Mouse (Mus musculus) cerebellum, adult 8-10 months (tissue): Measurements from ENCODE around the gene Cfl1.

Experiments used
- DNase-seq: peaks from one replicate; pipeline ENCODE4 v3.0.0; 2022

Cfl1 gene

DNA sequence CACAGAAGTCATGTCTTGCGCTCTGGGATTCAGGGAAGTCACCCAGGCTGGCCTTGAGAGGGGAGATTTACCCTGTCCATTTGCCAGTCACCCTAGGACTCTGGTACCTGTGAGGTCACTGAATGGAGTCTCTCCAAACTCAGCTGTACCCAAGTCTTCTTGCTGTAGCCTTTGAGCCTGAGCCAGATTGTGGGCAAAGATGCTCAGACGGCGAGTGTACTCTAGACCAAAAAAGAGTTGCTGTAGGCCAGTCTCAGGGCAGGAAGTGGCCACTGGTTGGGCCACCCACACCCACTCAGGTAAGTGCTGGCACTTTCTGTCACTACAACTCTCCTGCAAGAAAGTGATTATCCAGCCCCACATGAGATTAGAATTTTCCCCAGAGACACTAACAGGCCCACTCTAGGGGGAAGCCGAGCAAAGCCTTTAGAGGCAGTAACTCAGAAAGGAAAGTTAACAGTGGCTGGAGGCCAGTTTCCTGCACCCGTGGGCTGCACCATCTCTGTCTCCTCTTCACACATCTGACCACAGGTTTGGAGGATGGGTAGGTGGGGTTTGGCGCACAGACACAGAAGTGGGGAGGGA is 23.2 kb upstream of the Cfl1 start:
- no peak for DNase-seq

DNA sequence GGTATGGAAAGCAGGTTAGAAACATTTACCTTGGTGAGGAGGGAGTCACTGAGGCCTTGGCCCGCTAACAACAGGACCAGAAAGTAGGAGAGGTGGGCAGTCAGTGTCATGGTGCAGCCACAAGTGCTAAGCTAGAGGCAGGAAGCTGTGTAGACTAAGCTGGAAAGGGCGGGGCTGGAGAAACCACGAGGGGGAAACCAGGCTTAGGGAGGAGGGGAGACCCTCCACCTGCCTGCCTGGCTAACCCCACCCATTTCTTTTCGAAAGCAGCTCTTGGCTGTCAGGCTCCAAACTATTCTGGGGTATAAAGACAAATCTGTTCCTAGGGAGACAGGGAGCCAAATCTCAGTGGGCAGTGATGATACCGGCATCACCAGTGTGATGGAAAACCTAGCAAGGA is 21.9 kb upstream of the Cfl1 start, which contains the start of gene Ctsw:
TSS of gene Ctsw (minus strand) at position 134 of the 400 bp plus-strand sequence.
- DNase-seq: no peak

DNA sequence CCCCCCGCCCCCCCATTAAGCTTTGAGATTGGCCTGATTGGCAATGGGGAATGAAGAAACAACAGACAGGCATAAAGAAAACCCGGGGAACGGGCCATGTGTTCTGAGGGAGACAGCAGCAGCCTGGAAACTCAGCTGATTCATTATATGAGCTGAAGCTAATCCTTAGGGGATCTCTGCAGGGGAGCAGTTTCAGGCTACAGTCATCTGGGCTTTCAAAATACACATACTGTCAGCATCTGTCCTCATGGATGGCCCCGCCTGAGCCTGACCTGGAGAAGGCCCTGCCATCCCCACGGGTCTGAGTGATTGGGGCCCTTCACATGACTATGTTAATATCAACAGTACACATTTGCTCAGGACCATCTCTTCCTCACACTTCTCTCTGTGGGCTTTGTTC is 18.4 kb upstream of the Cfl1 start:
- DNase-seq: no peak

DNA sequence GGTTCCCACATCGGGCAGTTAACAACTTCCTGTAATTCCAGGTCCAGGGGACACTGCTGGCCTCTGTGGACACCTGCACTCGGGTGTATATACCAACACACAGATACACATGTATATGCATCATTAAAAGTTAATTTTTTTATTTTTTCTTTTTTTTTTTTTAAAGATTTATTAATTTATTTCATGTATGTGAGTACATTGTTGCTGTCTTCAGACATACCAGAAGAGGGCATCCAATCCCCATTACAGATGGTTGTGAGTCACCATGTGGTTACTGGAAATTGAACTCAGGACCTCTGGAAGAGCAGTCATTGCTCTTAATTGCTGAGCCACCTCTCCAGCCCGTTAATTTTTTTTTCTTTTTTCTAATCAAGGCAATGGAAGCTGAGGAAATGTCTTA is 17.4 kb upstream of the Cfl1 start:
- DNase-seq: no peak

DNA sequence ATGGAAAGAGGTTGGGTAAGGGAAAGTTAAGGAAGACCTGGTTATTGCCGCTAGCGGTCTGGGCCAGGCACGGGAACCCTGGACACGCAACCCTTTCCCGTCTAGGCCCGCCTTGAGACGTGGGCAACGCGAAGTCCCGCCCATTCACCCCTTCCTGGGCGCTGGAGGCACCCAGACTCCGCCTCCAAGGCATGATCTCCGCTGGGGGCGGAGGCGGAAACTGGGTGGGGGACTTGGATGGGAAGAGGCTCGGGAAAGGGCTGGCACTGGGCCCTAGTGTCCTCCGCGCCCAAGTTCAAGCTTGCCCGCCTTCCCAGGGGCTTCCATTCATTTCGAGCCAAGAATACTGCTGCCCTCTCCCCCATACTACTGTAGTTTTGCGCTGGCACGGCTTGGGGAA is 16.5 kb upstream of the Cfl1 start, which contains the start of gene Efemp2:
TSS of gene Efemp2 (plus strand) at position 235 of the 400 bp plus-strand sequence.
- peak; percentile 66 for DNase-seq

DNA sequence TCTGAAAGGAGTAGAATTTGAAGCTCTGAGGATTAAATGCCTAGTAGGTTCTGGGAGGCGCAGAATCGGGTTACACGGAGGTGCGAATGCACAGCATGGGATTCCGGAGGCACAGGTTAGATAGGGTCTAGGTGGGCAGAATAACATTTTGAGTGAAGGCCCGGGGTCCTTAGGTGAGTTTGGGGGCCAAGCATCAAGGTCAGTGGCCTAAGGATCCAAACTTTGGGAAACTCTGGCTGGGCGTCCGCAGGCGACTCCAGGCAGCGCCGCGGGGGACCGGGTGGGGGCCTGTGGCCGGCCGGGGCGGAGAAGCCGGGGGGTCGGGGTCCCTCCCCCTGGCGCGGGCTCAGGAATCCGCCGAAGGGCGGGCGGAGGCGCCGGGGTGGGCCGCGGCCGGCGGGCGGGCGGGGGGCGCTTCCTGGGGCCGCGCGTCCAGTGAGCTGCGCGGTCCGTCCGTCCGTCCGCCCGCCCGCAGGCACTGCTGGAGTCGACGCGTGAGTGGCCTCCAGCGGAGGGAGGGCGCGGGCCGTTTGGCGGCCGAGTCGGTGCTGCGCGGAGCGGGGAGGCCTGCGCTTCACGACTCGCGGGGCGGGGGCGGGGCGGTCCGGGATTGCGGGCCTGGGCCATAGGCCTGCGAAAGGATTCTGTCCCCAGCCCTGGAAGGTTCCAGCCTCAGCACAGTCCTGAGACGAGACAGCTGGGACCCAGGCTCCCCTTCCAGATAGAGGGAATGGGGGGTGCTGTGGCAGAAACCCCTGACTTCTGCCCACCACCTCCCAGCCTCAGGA is 15.8 kb upstream of the Cfl1 start:
- DNase-seq: peak; percentile 38

DNA sequence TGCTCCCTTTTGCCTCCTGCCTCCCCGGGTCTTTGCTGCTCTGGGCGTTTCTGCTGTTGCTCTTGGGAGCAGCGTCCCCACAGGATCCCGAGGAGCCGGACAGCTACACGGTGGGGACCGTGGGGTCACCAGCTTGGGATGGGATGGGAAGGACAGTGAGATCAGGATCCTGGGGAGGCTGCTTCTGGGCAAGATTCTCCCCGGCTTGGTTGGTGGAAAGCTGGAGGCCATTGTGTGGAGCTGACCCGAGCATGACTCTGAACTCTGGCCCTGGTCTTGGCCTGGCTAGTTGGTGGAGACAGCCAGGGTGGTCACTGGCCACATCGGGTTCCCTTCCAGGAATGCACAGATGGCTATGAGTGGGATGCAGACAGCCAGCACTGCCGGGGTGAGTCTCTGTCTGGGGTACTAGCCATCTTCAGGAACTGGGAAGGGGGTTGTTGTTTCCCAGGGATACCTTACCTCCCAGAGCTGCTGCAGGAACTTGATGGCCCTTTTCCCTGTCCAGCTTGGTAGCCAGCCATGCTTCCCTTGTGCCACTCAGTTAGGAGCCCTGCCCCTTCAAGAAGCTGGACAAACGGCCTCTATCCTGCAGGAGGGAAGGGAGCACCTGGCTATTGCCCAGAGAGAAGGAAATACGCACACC is 15.1 kb upstream of the Cfl1 start:
- DNase-seq: peak; percentile 60

DNA sequence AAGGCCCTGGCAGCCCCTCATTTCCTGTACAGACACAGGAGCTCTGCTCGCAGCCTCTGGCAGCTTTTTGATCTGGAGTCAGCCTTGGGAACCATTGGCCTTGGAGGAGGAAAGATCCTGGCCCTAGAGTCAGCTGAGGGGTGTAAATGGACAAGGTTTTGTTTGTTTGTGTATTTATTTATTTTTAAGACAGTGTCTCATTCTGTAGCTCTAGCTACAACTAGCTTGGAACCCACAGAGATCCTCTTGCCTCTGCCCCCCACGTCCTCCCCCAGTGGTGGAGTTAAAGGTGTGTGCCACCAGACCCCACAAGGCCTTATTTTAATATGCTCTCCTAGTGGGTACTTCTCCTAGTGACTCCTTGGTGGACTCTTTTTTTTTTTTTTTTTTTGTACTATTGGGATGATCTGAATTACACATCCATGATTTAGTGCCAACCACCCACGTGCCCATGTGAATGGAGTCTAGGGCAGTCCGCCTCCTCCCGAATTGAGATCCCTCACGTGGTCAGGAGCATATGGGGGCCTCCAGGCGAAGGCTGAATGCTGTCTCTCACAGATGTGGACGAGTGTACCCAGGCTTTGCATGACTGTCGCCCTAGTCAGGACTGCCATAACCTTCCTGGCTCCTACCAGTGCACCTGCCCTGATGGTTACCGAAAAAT is 13.1 kb upstream of the Cfl1 start:
- peak; percentile 41 for DNase-seq

DNA sequence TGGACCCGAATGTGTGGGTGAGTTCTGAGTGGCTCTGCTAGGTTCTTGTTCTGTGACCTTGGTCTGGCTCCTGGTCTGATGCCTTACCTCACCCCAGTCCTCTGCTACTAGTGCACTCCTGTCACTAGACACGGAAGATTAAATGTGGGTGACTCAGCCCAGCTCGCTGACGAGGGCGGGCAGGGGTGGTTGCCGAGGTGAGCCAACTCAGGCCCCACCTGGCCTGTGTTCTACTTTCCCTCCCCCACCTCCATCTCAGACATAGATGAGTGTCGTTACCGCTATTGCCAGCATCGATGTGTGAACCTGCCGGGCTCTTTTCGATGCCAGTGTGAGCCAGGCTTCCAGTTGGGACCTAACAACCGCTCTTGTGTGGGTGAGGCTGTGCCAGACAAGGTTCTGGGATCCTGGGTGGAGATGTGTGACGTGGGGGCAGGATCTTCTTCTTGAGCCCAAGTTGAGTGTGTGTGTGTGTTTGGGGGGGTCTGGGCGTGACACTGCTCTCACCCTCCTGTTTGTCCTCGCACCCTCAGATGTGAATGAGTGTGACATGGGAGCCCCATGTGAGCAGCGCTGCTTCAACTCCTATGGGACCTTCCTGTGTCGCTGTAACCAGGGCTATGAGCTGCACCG is 12.5 kb upstream of the Cfl1 start:
- no peak for DNase-seq

DNA sequence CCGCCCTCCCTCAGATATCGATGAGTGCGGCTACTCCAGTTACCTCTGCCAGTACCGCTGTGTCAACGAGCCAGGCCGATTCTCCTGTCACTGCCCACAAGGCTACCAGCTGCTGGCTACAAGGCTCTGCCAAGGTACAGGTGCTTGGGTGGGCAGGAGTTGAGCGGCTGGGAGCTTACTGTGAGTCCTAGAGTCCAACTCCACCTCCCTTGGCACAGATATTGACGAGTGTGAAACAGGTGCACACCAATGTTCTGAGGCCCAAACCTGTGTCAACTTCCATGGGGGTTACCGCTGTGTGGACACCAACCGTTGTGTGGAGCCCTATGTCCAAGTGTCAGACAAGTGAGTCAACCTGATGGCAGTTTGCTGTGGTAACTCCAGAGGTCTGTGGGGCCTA is 10.2 kb upstream of the Cfl1 start:
- peak; percentile 33 for DNase-seq

DNA sequence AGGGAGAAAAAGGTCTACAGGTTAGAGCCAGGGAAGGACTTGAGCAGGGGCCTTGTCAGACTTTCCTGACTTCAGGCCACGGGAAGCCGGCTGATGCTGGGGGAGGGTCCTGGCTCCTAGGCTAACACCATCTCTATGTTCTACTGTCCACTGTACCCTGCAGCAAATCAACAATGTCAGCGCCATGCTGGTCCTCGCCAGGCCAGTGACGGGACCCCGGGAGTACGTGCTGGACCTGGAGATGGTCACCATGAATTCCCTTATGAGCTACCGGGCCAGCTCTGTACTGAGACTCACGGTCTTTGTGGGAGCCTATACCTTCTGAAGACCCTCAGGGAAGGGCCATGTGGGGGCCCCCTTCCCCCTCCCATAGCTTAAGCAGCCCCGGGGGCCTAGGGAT is 8.9 kb upstream of the Cfl1 start:
- no peak for DNase-seq

DNA sequence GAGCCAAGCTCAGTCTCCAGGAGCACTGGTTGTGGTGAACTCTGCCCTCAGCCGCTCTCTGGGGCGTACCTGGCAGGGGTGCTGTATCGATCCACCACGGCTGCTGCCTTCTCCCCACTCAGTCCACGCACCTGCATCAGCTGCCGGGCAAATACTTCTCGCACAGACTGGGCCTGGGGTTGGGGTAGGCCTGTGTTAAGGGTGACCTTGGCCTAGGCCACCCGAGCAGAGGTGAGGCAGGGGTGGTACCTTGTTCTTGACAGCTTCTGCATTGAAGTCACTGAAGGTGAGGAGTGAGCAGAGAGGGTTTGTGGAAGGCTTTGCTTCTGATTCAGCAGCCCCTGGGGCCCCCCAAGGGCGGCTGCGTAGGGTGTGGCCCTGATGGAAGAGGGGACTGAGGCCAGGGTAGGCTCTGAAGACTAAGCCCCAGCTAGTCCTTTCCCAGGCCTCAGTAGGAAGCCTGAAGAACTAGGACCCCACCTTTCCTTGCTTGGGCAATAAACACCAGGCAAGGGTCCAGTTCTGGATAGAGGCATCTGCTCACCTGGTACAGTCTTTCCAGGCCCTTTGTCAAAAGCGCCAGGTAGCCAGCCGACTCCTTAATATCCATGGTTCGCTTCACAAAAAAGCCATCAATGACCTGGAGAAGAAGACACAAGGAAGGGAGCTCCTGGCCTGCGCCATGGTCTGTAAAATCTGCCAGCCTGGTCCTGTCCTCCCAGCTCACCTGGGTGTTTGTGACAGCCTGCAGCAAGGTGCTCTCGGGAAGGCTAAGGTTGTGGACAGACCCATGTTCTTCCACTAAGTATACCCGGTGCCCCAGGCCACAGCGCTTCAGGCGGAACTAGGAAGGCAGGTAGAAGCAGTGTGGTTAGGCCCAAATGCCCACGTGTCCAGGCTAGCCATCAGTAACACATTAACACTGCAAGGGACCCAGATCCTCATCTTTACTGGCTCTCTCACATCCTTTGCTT is 6.6 kb upstream of the Cfl1 start:
- peak; percentile 48 for DNase-seq

DNA sequence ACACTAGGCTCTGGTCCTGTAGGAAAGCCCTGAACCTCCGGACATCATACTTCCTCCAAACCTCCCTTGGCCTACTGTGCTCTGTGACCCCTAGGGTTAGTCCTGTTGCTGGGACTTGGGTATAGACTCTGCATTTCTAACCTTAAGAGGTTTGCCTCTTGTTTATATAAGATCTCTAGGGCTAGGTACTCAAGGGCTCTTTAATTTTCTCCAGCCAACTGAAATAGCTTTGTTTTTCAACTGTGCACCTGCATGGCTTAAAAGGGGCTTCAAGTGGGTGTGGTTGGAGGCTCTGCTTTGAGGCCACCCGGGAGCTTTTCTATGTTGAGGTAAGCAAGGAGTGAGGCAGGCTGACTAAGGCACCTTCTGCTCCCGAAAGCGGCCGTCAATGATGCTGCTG is 5.8 kb upstream of the Cfl1 start:
- peak; percentile 41 for DNase-seq

DNA sequence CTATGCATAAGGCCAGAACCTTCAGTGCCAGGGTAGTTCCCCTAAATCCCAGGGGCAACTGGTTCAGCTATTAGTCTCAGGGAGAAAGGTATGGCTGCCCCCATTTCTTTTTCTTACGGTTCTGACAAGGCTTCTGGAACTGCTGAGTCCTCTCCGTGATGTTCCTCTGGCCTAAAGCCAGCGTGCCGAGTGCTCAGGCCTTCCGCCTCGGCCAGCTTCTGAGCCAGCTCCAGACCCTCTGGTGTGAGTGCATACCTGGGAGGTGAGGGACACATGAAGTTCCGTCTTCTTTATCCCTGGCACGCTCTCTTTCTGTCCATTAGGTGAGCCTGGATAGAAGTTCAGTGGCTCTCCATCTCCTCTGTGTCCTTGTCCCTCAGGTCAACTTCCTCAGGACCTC is 4.9 kb upstream of the Cfl1 start:
- no peak for DNase-seq

DNA sequence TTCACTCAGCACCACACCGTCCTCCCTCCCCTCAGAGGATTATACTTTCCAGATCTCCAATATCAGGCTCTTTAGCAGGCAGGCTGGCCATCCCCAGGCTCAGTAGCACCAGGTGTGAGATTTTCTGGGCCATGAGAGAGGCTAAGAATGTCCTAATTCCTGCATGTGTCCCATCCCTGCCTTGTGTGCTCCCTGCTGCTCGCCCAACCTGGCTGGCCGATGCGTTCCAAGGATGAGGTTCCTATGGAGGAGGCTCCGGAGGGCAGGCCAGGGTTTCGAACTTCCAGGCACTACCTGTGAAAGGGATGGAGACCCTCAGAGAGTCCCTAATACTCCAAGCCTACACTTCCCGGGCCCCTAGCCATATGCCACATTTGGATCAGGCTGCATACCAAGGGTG is 4.4 kb upstream of the Cfl1 start:
- peak; percentile 83 for DNase-seq

DNA sequence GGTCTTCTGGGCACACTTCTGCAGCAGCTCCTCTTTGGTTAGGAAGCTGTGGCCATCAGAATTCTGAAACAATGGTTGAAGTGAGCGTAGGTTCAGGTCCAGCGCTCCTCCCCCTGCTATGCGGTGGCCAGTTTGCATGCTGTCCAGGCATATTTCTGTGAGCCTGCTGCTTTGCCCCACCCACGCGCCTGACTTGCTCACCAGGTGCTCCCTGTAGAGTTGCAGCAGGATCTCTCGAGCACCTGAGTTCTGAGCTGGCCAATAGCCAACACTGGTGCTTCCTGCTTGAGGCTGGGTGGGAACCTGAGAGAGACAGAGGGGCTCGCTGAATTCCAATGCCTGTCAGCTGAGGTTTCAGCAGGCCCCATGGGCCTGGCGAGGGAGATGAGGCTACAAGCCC is 4.0 kb upstream of the Cfl1 start:
- peak; percentile 79 for DNase-seq

DNA sequence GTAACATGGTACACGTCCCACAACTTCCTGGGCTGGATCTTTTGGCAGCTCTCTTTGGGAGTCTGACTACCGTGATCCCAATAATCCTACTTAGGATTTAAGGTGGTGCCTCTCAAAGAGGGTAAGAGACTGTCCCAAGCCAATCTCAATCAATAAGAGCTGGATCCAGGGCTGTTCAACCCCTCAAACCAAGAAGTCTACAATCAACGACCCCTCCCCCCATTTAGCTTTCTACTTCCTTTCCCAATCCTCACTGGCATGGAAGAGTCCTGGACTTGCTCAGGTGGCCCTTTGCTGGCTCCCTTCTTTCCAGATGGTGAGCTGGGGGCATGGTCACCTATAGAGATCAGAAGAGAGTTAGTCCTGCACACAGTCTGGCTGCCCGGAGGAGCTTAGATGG is 3.5 kb upstream of the Cfl1 start:
- peak; percentile 47 for DNase-seq

DNA sequence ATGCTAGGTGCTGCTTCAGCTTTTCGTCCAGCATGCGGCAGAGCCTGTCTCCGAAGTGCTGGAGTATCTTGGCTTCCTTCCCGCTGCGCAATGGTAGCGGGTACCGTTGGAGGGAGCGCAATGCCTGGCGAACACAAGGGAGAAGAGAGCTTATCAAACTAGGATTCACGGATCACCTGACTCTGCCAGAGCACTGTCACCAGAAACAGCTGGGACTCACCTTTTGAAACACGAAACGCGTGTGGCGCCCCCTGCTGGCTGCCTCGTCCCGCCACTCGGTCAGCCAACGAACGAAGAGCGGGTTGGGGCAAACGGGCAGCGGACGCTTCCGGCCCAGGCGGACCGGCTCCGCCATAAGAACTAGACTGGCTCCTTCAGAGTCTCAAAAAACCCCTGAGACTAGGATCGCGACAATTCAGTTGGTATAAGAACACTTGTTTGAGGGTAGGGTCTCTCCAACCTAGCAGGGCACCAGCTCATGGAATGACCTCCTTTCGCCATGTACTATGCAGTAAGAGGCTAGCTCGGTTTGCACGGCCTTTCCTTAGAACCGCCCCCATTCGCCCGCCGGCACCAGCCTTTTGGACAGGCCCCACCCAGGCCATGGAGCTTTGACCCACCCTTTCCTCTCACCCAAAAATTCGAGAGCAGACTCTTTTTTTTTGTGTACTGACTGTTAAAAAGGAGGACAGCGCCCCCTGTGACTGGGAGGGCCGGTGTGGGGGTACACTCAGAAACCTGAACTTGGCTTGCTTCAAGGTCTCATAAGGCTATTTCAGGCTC is 2.3 kb upstream of the Cfl1 start, which contains the start of gene Mus81:
TSS of gene Mus81 (minus strand) at position 635 of the 783 bp plus-strand sequence.
- peak; percentile 96 for DNase-seq

DNA sequence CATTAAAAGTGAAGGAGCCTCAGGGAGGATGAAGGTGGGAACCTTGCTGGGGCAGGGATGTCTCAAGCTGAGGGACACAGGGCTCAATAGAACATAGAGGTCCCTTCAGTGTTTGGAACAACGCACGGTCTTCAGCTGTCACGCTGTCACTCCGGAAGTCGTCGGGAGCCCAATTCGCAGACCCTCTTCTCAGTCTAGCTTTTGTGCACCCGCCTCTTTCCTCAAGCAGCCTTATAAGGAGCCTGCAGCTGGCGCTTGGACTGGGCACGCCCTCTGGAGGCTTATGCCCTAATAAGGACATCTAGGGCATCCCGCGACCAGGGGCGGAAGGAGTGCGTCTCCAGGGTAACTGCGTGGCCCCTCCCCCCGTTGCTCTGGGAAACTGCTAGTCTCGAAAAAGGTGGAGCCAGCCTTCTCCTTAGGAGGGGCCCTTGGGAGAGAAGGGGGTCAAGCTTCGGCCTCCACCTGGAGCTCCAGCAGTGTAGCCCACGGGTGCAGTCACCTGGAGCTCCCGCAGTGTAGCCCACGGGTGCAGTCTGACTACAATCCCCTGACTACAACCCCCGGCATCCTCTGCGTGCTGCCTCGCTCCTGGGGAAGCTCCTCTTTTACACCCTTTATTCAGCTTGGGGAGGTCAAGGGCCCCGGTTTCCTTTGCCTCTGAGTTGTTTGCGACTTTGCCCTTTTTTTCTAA is 1.2 kb upstream of the Cfl1 start:
- DNase-seq: peak; percentile 94

DNA sequence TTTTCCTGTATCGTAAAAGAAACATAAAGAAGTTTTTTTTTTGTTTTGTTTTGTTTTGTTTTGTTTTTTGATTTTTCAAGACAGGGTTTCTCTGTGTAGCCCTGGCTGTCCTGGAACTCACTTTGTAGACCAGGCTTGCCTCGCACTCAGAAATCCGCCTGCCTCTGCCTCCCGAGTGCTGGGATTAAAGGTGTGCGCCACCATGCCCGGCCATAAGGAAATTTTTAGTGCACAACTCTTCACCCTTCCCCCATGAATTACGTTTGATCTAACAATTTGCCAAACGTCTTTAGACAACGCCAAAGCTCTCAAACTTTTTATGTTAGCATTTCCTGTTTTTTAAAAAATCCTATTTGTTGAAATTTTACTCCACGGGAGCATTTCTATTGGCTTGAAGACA is 534 bp upstream of the Cfl1 start:
- DNase-seq: peak; percentile 30
